Mouse (Mus musculus) brain, embryonic 14.5 days (tissue): ENCODE data around the gene Lrch1.

Experiments used
- CTCF ChIP-seq: fragments of 200-500 bp; IDR thresholded peaks from 2 replicates; pipeline ENCODE4 v1.5.1; 2012; ENCODE audit warnings: inconsistent platforms, mild to moderate bottlenecking, moderate library complexity, borderline replicate concordance; ENCODE audit not compliant: insufficient read depth, insufficient read length; ENCODE audit errors: extremely low read depth
- POLR2A ChIP-seq: fragments of 200-500 bp; IDR thresholded peaks from 2 replicates; pipeline ENCODE4 v1.6.1; 2012; ENCODE audit warnings: mild to moderate bottlenecking, inconsistent platforms, borderline replicate concordance; ENCODE audit not compliant: poor library complexity, insufficient read depth, insufficient read length, severe bottlenecking; ENCODE audit errors: extremely low read depth

GRCm38 (mm10) chr14:74904442-74904841, 43.2 kb downstream of the Lrch1 start:
- no peak for TF ChIP-seq POLR2A
- no peak for TF ChIP-seq CTCF
